Mouse (Mus musculus) lung, adult 2 months (tissue): ENCODE results near the gene Tmem229b.

Source experiments
- CTCF ChIP-seq: fragments of 200-500 bp; IDR thresholded peaks from 2 replicates; pipeline ENCODE4 v1.5.1; 2011; ENCODE audit warnings: mild to moderate bottlenecking, low read length, control low read depth; ENCODE audit not compliant: insufficient read depth
- POLR2A ChIP-seq: fragments of 200-500 bp; IDR thresholded peaks from 2 replicates; pipeline ENCODE4 v1.6.1; 2011; ENCODE audit warnings: low read depth, mild to moderate bottlenecking, control low read depth, low read length, borderline replicate concordance; ENCODE audit errors: extremely low read depth

DNA sequence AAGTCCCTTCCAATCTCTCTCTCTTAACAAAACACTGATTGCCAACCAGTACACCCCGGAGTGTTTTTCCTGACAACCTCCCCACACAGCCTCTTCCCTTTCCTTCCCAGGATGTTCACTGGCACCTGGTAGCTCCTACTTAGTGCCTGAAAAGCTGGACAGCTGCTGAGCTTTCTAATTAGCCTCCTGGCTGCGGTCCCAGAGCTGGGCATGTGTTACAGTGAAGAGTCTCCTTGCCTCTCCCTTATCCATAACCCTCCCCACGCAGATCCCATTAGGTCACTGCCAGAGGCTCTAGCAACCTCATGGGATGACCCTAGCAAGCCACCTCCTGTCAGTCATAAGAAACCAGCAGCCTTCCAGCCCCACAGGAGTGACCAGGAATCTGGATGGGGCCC, 23.4 kb downstream of the Tmem229b start:
- TF ChIP-seq POLR2A (no peak), CTCF (no peak)
